Mouse (Mus musculus) hematopoietic stem cell, adult 5-6 weeks (primary cell): ENCODE measurements around the gene Mob3b. TPM values are rescaled to one million over a fixed set of nuclear protein-coding genes. Genes with fewer than 3 reads are reported as not detected.

Experiments
- ATAC-seq, 2 experiments: fragments of 125-278 bp in 1 of 2; replicated peaks in 1 of 2; 2 replicates each; pipeline ENCODE4 v1.8.0; 2016 to 2017; ENCODE audit warnings: inconsistent platforms in 2 of 2, mild to moderate bottlenecking in 2 of 2, moderate number of reproducible peaks in 2 of 2, low read depth in 1 of 2, moderate TSS enrichment in 1 of 2; ENCODE audit not compliant: low FRiP score in 2 of 2, poor library complexity in 2 of 2, severe bottlenecking in 2 of 2, insufficient read depth in 1 of 2, low TSS enrichment in 1 of 2
- total RNA-seq: library from RNA; stranded (forward); fragments of 172-1452, 232-1000 nt; gene quantifications from 2 replicates; pipeline ENCODE4 v1.2.3, GENCODE M21; 2017

The Mob3b gene
- total RNA-seq, 1 experiment from 2014 or later, result 2.9 TPM

- peak in 1 of 2 experiments; percentile 22; a peak in 2 of 4 replicates for ATAC-seq
Observed at GRCm38 (mm10) chr4:35155132-35155922, 2.0 kb downstream of the Mob3b start.

- ATAC-seq, result no peak
Observed at GRCm38 (mm10) chr4:35154051-35154450, 3.2 kb downstream of the Mob3b start.

- no peak for ATAC-seq
Observed at GRCm38 (mm10) chr4:35151756-35152155, 5.5 kb downstream of the Mob3b start, which contains the start of gene Ifnk. Gene Ifnk (plus strand): TSS chr4:35152056.

- no peak for ATAC-seq
Observed at GRCm38 (mm10) chr4:35150706-35151105, 6.6 kb downstream of the Mob3b start.

GRCm38 (mm10) chr4:35148326-35148725 lies 9.0 kb downstream of the Mob3b start:
- ATAC-seq, result no peak

- ATAC-seq, result no peak
Observed at GRCm38 (mm10) chr4:35146597-35146996, 10.7 kb downstream of the Mob3b start.

- no peak for ATAC-seq
Observed at GRCm38 (mm10) chr4:35145726-35146125, 11.6 kb downstream of the Mob3b start.

- no peak for ATAC-seq
Observed at GRCm38 (mm10) chr4:35143472-35144102, 13.7 kb downstream of the Mob3b start.

- peak; percentile 66 for ATAC-seq
Observed at GRCm38 (mm10) chr4:35140317-35140716, 17.0 kb downstream of the Mob3b start.

- peak; percentile 34 to 51; a peak in 2 of 4 replicates for ATAC-seq
Observed at GRCm38 (mm10) chr4:35138077-35138476, 19.2 kb downstream of the Mob3b start.

GRCm38 (mm10) chr4:35136996-35137395 lies 20.3 kb downstream of the Mob3b start:
- ATAC-seq, result no peak

- no peak for ATAC-seq
Observed at GRCm38 (mm10) chr4:35135806-35136205, 21.5 kb downstream of the Mob3b start.

- ATAC-seq, result no peak
Observed at GRCm38 (mm10) chr4:35134846-35135611, 22.3 kb downstream of the Mob3b start.

- ATAC-seq, result no peak
Observed at GRCm38 (mm10) chr4:35133411-35133810, 23.9 kb downstream of the Mob3b start.

- ATAC-seq, result no peak
Observed at GRCm38 (mm10) chr4:35131592-35131991, 25.7 kb downstream of the Mob3b start.

- ATAC-seq, result peak; percentile 96
Observed at GRCm38 (mm10) chr4:35130411-35130948, 26.8 kb downstream of the Mob3b start.

GRCm38 (mm10) chr4:35127759-35128158 lies 29.5 kb downstream of the Mob3b start:
- ATAC-seq, result no peak

GRCm38 (mm10) chr4:35126776-35127175 lies 30.5 kb downstream of the Mob3b start:
- ATAC-seq, result no peak
